Comparison of ENCODE assay signal across 17 mouse cellular contexts in genomic region chr3:50879595-50879994, GRCm38 (mm10).
DNase-seq lines count a peak whose midpoint lies in the region; ATAC-seq and TF ChIP-seq lines count a peak whose summit lies in the region.
"Had no signal": no experiment of that assay in that cellular context is flagged by ENCODE, and none has a peak within 500 bp of the region (broad histone marks: within the 10 kb centered on the region; RNA-seq: fewer than 3 reads in every experiment).

No protein-coding gene starts in this region.

- intact Hi-C loops in heart, postnatal 36 days (cut with DNase I): no loop called here

- no peaks in the 10 kb centered on the region for H3K9me3 ChIP-seq in liver, embryonic 13.5 days (replicated peaks)
- no peaks in the 10 kb centered on the region for H3K9me3 ChIP-seq in liver, embryonic 12.5 days (replicated peaks)
- H3K9me3 ChIP-seq: embryonic facial prominence, embryonic 13.5 days; forebrain, embryonic 13.5 days; hindbrain, embryonic 13.5 days had no signal

- no peak overlapping the region for H3K27ac ChIP-seq in liver, embryonic 13.5 days
- no peak overlapping the region for H3K27ac ChIP-seq in liver, embryonic 12.5 days
- H3K27ac ChIP-seq in testis, adult 2 months (ENCODE audit: control insufficient read depth, insufficient read depth, low read depth, low read length): 0 out of 2 replicates have a peak overlapping the region, but pooled peaks have one; percentile 18
- H3K27ac ChIP-seq: embryonic facial prominence, embryonic 13.5 days; forebrain, embryonic 13.5 days; hindbrain, embryonic 13.5 days; hindbrain, postnatal 0 days had no signal

- no peak overlapping the region for H3K9ac ChIP-seq in liver, embryonic 13.5 days
- no peak overlapping the region for H3K9ac ChIP-seq in liver, embryonic 12.5 days
- H3K9ac ChIP-seq: embryonic facial prominence, embryonic 13.5 days; forebrain, embryonic 13.5 days; forebrain, postnatal 0 days; hindbrain, embryonic 13.5 days had no signal

- no peak for TF ChIP-seq POLR2A in testis, adult 2 months (IDR thresholded peaks at IDR 0.05; ENCODE audit: control insufficient read depth, low read depth, low read length)

- H3K4me3 ChIP-seq in liver, embryonic 13.5 days (replicated peaks): no peak overlapping the region
- no peak overlapping the region for H3K4me3 ChIP-seq in liver, embryonic 12.5 days
- no peak overlapping the region for H3K4me3 ChIP-seq in testis, adult 2 months (ENCODE audit: control insufficient read depth, low read depth, low read length)
- H3K4me3 ChIP-seq: embryonic facial prominence, embryonic 13.5 days; forebrain, embryonic 13.5 days; hindbrain, embryonic 13.5 days had no signal

- H3K27me3 ChIP-seq in liver, embryonic 13.5 days: no peaks in the 10 kb centered on the region
- H3K27me3 ChIP-seq in liver, embryonic 12.5 days (replicated peaks): 0 out of 2 replicates have a peak, but pooled peaks cover 3% of the 10 kb centered on the region
- no peaks in the 10 kb centered on the region for H3K27me3 ChIP-seq in testis, adult 2 months (ENCODE audit: control insufficient read depth, insufficient read depth, low read length)
- H3K27me3 ChIP-seq: embryonic facial prominence, embryonic 13.5 days; forebrain, embryonic 13.5 days; hindbrain, embryonic 13.5 days had no signal

- H3K4me2 ChIP-seq in liver, embryonic 13.5 days: no peak overlapping the region
- no peak overlapping the region for H3K4me2 ChIP-seq in liver, embryonic 12.5 days
- H3K4me2 ChIP-seq: embryonic facial prominence, embryonic 13.5 days; forebrain, embryonic 13.5 days; hindbrain, embryonic 13.5 days had no signal

- no peak for TF ChIP-seq CTCF in testis, adult 2 months (IDR thresholded peaks at IDR 0.05; ENCODE audit: control insufficient read depth, insufficient read depth, insufficient replicate concordance, low read depth, low read length)

- 25% methylated on average over 8 of the region's 8 CpGs for WGBS in liver, embryonic 13.5 days (ENCODE audit: insufficient replicate concordance)
- 36% methylated on average over 8 of the region's 8 CpGs for WGBS in liver, embryonic 12.5 days (ENCODE audit: insufficient replicate concordance)

- 0 out of 2 replicates have a peak, but pooled peaks have one; percentile 29 for ATAC-seq in liver, embryonic 13.5 days (ENCODE audit: low read depth)
- ATAC-seq in liver, embryonic 12.5 days: no peak
- ATAC-seq in megakaryocyte-erythroid progenitor cell, adult 5-6 weeks (replicated peaks; ENCODE audit: low FRiP score, low TSS enrichment, poor library complexity, severe bottlenecking): peak; percentile 94
- ATAC-seq: forebrain, embryonic 13.5 days; forebrain, postnatal 0 days; hindbrain, postnatal 0 days had no signal

- H3K36me3 ChIP-seq in liver, embryonic 13.5 days: no peaks in the 10 kb centered on the region
- H3K36me3 ChIP-seq in liver, embryonic 12.5 days: no peaks in the 10 kb centered on the region
- no peaks in the 10 kb centered on the region for H3K36me3 ChIP-seq in testis, adult 2 months (ENCODE audit: control insufficient read depth, insufficient read depth, low read length)
- H3K36me3 ChIP-seq: embryonic facial prominence, embryonic 13.5 days; hindbrain, embryonic 13.5 days had no signal

- H3K4me1 ChIP-seq in liver, embryonic 13.5 days (replicated peaks): no peaks in the 10 kb centered on the region
- H3K4me1 ChIP-seq in liver, embryonic 12.5 days: no peaks in the 10 kb centered on the region
- no peaks in the 10 kb centered on the region for H3K4me1 ChIP-seq in testis, adult 2 months (ENCODE audit: control insufficient read depth, insufficient read depth, low read length)
- H3K4me1 ChIP-seq: embryonic facial prominence, embryonic 13.5 days had no signal

- peak; percentile 55 for DNase-seq in heart, adult 11 months
- no peak for DNase-seq in heart, postnatal 36 days
- DNase-seq in liver, embryonic 13.5 days: no peak
- DNase-seq in testis, postnatal 14 days (ENCODE audit: low spot score): no peak
- DNase-seq in cerebellum, postnatal 14 days: no peak
- DNase-seq: adrenal gland, adult 8-10 months; adrenal gland, postnatal 36 days; forebrain, postnatal 0 days; gastrocnemius, postnatal 14 days; heart, postnatal 10 days had no signal
